Mouse (Mus musculus): ENCODE data around the gene Meis2. TPM values are rescaled to one million over a fixed set of nuclear protein-coding genes. Genes with fewer than 3 reads are reported as not detected.

The Meis2 gene
- polyA plus RNA-seq, 2 experiments = 0.69 to 1.5 TPM

- no peak for ATAC-seq (ENCODE audit: insufficient read depth)
- peaks cover 53% of the 10 kb centered on the region for H3K27me3 ChIP-seq (ENCODE audit: control insufficient read depth, insufficient read depth, low read length)
- no peaks in the 10 kb centered on the region for H3K36me3 ChIP-seq (replicated peaks; ENCODE audit: control insufficient read depth, insufficient read depth, low read depth)
- WGBS (ENCODE audit: insufficient replicate concordance) = 1% methylated on average over 20 of the region's 20 CpGs
- peak overlapping the region; percentile 55 for H3K4me2 ChIP-seq (ENCODE audit: low read depth)
- H3K4me3 ChIP-seq (ENCODE audit: insufficient read depth in 1 of 2, low read depth in 2 of 2, low read length in 2 of 2) = peak overlapping the region; percentile 34 to 46; a peak in 3 of 4 replicates
- no peak overlapping the region for H3K9ac ChIP-seq (replicated peaks)
- H3K4me1 ChIP-seq (replicated peaks; ENCODE audit: control insufficient read depth in 2 of 2, insufficient read depth in 2 of 2, low read length in 1 of 2) = no peaks in the 10 kb centered on the region
- no peak for DNase-seq (ENCODE audit: low read depth in 3 of 3, low spot score in 3 of 3)
- no peak overlapping the region for H3K27ac ChIP-seq
- no peaks in the 10 kb centered on the region for H3K9me3 ChIP-seq (ENCODE audit: control insufficient read depth, low read length)
- TF ChIP-seq EP300 (IDR thresholded peaks at IDR 0.05; ENCODE audit: low read depth) (no peak), CTCF (IDR thresholded peaks at IDR 0.05; ENCODE audit: low read depth) (no peak)
Observed at GRCm38 (mm10) chr2:116075477-116075876, 9.8 kb upstream of the Meis2 start.

- no peak for DNase-seq (ENCODE audit: low read depth in 3 of 3, low spot score in 3 of 3)
- no peak for ATAC-seq (ENCODE audit: insufficient read depth)
- peaks cover 57% of the 10 kb centered on the region for H3K27me3 ChIP-seq (ENCODE audit: control insufficient read depth, insufficient read depth, low read length)
Observed at GRCm38 (mm10) chr2:116074726-116075440, 9.2 kb upstream of the Meis2 start.

GRCm38 (mm10) chr2:116074061-116074460 is 8.4 kb upstream of the Meis2 start:
- ATAC-seq (ENCODE audit: insufficient read depth) = no peak
- no peak overlapping the region for H3K27ac ChIP-seq
- peaks cover 66% of the 10 kb centered on the region for H3K27me3 ChIP-seq (ENCODE audit: control insufficient read depth, insufficient read depth, low read length)
- no peak overlapping the region for H3K4me3 ChIP-seq (ENCODE audit: insufficient read depth in 1 of 2, low read depth in 2 of 2, low read length in 2 of 2)
- TF ChIP-seq CTCF (IDR thresholded peaks at IDR 0.05; ENCODE audit: low read depth) = no peak
- TF ChIP-seq EP300 (IDR thresholded peaks at IDR 0.05; ENCODE audit: low read depth) = no peak
- H3K9me3 ChIP-seq (ENCODE audit: control insufficient read depth, low read length) = no peaks in the 10 kb centered on the region
- H3K4me2 ChIP-seq (ENCODE audit: low read depth) = no peak overlapping the region
- no peaks in the 10 kb centered on the region for H3K36me3 ChIP-seq (replicated peaks; ENCODE audit: control insufficient read depth, insufficient read depth, low read depth)
- H3K9ac ChIP-seq (replicated peaks) = no peak overlapping the region
- DNase-seq (ENCODE audit: low read depth in 3 of 3, low spot score in 3 of 3) = no peak
- H3K4me1 ChIP-seq (replicated peaks; ENCODE audit: control insufficient read depth in 2 of 2, insufficient read depth in 2 of 2, low read length in 1 of 2) = no peaks in the 10 kb centered on the region
- 16% methylated on average over 3 of the region's 3 CpGs for WGBS (ENCODE audit: insufficient replicate concordance)

More at GRCm38 (mm10) chr2:116074726-116075440, 9.2 kb upstream of the Meis2 start:
- Histone ChIP-seq H3K9ac (replicated peaks) (no peak overlapping the region), H3K4me3 (ENCODE audit: insufficient read depth in 1 of 2, low read depth in 2 of 2, low read length in 2 of 2) (no peak overlapping the region), H3K4me1 (replicated peaks; ENCODE audit: control insufficient read depth in 2 of 2, insufficient read depth in 2 of 2, low read length in 1 of 2) (no peaks in the 10 kb centered on the region), H3K36me3 (replicated peaks; ENCODE audit: control insufficient read depth, insufficient read depth, low read depth) (no peaks in the 10 kb centered on the region), H3K4me2 (ENCODE audit: low read depth) (no peak overlapping the region), H3K9me3 (ENCODE audit: control insufficient read depth, low read length) (no peaks in the 10 kb centered on the region), H3K27ac (no peak overlapping the region)
- WGBS (ENCODE audit: insufficient replicate concordance) = 7% methylated on average over 17 of the region's 17 CpGs
- no peak for TF ChIP-seq EP300 (IDR thresholded peaks at IDR 0.05; ENCODE audit: low read depth)

GRCm38 (mm10) chr2:116073311-116073904 is 7.8 kb upstream of the Meis2 start:
- H3K9me3 ChIP-seq (ENCODE audit: control insufficient read depth, low read length) = no peaks in the 10 kb centered on the region
- no peaks in the 10 kb centered on the region for H3K4me1 ChIP-seq (replicated peaks; ENCODE audit: control insufficient read depth in 2 of 2, insufficient read depth in 2 of 2, low read length in 1 of 2)
- 10% methylated on average over 9 of the region's 9 CpGs for WGBS (ENCODE audit: insufficient replicate concordance)
- H3K9ac ChIP-seq (replicated peaks) = no peak overlapping the region
- no peak for DNase-seq (ENCODE audit: low read depth in 3 of 3, low spot score in 3 of 3)
- ATAC-seq (ENCODE audit: insufficient read depth) = no peak
- H3K27me3 ChIP-seq (ENCODE audit: control insufficient read depth, insufficient read depth, low read length) = peaks cover 72% of the 10 kb centered on the region
- no peak overlapping the region for H3K4me3 ChIP-seq (ENCODE audit: insufficient read depth in 1 of 2, low read depth in 2 of 2, low read length in 2 of 2)
- H3K27ac ChIP-seq = no peak overlapping the region
- H3K36me3 ChIP-seq (replicated peaks; ENCODE audit: control insufficient read depth, insufficient read depth, low read depth) = no peaks in the 10 kb centered on the region
- no peak overlapping the region for H3K4me2 ChIP-seq (ENCODE audit: low read depth)
- TF ChIP-seq EP300 (IDR thresholded peaks at IDR 0.05; ENCODE audit: low read depth) = no peak
- no peak for TF ChIP-seq CTCF (IDR thresholded peaks at IDR 0.05; ENCODE audit: low read depth)

GRCm38 (mm10) chr2:116072706-116073105 is 7.1 kb upstream of the Meis2 start:
- DNase-seq (ENCODE audit: low read depth in 3 of 3, low spot score in 3 of 3) (no peak), ATAC-seq (ENCODE audit: insufficient read depth) (no peak)
- no peak for TF ChIP-seq EP300 (IDR thresholded peaks at IDR 0.05; ENCODE audit: low read depth)
- no peak for TF ChIP-seq CTCF (IDR thresholded peaks at IDR 0.05; ENCODE audit: low read depth)
- 5% methylated on average over 5 of the region's 5 CpGs for WGBS (ENCODE audit: insufficient replicate concordance)
- no peaks in the 10 kb centered on the region for H3K9me3 ChIP-seq (ENCODE audit: control insufficient read depth, low read length)
- no peaks in the 10 kb centered on the region for H3K4me1 ChIP-seq (replicated peaks; ENCODE audit: control insufficient read depth in 2 of 2, insufficient read depth in 2 of 2, low read length in 1 of 2)
- peaks cover 77% of the 10 kb centered on the region for H3K27me3 ChIP-seq (ENCODE audit: control insufficient read depth, insufficient read depth, low read length)
- no peak overlapping the region for H3K9ac ChIP-seq (replicated peaks)
- no peaks in the 10 kb centered on the region for H3K36me3 ChIP-seq (replicated peaks; ENCODE audit: control insufficient read depth, insufficient read depth, low read depth)
- no peak overlapping the region for H3K27ac ChIP-seq
- no peak overlapping the region for H3K4me2 ChIP-seq (ENCODE audit: low read depth)
- no peak overlapping the region for H3K4me3 ChIP-seq (ENCODE audit: insufficient read depth in 1 of 2, low read depth in 2 of 2, low read length in 2 of 2)

All from liver, embryonic 14.5 days (tissue).